Mouse (Mus musculus): Measurements from ENCODE around the gene Dlg2. TPM values are rescaled to one million over a fixed set of nuclear protein-coding genes. Genes with fewer than 3 reads are reported as not detected.

Dlg2 gene
- total RNA-seq, 2 experiments from 2014 or later, result 40.3 to 65.7 TPM

GRCm38 (mm10) chr7:91262998-91263397, 786.5 kb downstream of the Dlg2 start:
- no peak for DNase-seq

DNA sequence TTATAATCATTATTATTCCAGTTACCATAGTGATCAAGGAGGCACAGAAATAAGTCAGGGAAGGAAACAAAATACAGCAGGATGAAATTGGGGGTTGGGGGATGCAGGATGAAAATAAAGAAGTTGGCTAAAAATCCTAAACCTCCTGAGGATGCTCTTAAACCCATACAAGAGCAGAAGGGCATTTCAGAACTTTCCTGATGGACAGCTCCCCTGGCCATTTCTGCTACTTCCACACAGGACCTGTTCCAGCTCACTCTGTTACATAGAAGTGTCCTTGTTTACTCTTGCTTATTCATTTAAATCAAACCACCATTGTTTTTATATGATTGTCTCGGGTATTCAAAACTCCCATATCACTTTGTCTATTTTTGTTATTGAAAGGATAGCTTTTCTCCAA, 791.3 kb downstream of the Dlg2 start:
- peak; percentile 68 for DNase-seq

GRCm38 (mm10) chr7:91284167-91284566, 807.7 kb downstream of the Dlg2 start:
- no peak for DNase-seq

DNA sequence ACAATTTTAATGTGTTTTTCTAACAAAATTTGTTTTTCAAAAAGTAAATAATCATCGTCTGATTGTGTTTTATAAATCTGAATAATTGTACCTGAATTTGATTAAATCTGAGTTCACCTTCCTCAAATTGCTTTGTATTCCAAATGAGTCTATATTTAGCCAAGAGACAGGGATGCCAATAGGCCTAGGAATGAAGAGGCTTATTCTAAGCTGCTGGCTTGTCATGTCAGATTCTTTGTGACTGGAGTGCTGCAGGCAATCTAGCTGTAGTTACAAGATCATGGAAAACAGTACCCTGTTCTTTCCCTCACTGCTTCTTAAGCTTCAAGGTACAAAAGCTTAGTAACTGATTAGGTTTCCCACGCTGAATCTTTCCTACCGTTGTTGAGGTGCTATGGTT, 811.9 kb downstream of the Dlg2 start:
- DNase-seq, result no peak

DNA sequence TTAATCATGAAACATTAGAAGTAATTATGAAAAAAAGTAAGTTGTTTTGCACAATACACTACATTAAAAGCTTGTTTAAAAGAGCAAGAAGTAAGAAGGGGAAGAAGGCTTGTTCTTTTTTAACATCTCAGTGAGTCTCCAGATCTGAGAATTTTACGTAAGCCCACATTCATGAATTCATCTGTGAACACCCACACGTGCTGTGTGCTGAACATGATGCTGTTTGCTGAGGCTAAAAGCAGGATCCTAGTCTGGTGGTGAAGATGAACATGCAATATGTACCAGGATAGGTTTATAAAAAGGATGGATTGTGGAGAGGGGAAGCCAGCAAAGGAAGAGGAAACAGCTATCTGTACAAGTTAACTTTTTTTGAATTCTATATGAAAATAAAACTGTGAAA, 819.7 kb downstream of the Dlg2 start:
- no peak for DNase-seq

GRCm38 (mm10) chr7:91311177-91311576, 834.7 kb downstream of the Dlg2 start:
- no peak for DNase-seq

DNA sequence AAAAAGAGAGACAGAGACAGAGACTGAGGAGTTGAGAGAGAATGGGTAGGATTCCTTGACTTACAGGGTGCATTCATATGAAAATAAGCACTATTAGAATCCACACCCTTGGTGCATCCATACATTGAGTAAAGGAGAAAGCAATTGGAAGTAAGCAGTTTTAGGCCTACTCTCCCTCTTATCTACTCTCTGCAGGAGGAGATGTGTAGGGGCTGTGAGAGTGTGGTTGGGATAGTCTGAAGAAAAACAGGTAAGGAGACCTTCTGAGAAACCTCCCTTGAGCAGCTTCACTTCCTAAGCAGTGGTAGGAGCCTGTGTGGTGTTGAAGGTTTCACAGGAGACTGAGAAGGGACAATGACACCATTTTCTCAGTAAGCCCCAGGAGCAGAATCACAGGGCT, 868.6 kb downstream of the Dlg2 start:
- DNase-seq, result no peak

GRCm38 (mm10) chr7:91369821-91370321, 893.4 kb downstream of the Dlg2 start:
- DNase-seq, result no peak

GRCm38 (mm10) chr7:91382281-91382680, 905.8 kb downstream of the Dlg2 start:
- DNase-seq, result no peak

DNA sequence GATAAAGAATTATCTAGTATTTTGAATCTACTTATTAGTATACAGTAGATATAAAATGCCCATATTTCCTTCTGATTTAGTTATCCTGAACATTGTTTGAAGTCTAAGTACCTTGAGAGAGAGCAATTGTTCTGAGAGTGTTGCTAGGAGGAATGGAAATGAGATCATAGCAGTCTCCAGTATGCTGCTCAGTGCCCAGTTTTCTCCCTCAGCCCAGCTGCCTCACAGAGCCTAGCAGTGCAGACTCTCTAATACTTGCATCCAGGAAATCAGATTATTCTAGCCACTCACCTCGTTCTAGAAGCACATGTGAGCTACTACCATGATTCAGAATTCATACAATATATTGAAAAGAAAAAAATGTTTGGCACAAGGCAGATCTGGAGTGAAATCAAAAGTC, 907.4 kb downstream of the Dlg2 start:
- DNase-seq, result no peak

GRCm38 (mm10) chr7:91389272-91389671, 912.8 kb downstream of the Dlg2 start:
- DNase-seq, result no peak

GRCm38 (mm10) chr7:91397827-91398226, 921.4 kb downstream of the Dlg2 start:
- no peak for DNase-seq

DNA sequence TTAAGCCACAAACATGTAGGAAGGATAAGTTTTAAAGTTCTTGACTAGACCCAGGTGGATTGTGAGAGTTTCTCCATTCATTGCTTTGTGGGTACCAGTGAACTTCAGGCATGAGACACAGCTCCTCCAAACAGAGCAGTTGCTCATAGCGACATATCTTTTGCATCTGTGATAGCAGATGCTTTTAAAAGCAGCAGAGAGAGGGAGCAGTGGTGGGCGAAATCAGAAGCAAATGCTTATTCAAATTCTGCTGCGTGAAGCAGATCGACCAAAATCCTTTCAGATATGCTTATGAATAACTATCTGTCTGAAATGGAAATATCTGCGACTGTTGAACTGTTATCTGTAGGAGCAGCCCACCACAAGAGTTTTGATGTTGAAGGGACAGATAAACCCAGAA, 935.6 kb downstream of the Dlg2 start:
- no peak for DNase-seq

DNA sequence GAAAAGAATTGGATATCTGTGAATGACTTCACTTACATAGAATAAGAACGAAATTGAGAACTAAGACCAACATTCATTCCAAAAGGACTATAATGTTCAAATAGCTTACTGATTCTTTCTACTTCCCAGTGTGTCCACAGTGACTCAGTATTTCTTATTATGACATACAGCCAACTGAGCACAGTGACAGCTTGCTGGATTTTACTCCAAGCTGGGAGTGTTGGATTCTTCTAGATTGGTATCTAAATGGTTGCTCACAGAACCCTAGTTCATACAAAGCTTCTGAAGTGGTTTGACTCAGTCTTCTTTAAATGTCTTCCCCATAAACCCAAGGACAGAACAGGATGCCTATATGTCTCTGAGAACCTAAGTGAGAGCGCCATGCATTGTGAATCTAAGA, 937.7 kb downstream of the Dlg2 start:
- no peak for DNase-seq

GRCm38 (mm10) chr7:91414749-91415148, 938.3 kb downstream of the Dlg2 start:
- no peak for DNase-seq

- no peak for DNase-seq
Observed at GRCm38 (mm10) chr7:91420215-91420614, 943.7 kb downstream of the Dlg2 start.

- DNase-seq, result no peak
Observed at GRCm38 (mm10) chr7:91423784-91424183, 947.3 kb downstream of the Dlg2 start.

DNA sequence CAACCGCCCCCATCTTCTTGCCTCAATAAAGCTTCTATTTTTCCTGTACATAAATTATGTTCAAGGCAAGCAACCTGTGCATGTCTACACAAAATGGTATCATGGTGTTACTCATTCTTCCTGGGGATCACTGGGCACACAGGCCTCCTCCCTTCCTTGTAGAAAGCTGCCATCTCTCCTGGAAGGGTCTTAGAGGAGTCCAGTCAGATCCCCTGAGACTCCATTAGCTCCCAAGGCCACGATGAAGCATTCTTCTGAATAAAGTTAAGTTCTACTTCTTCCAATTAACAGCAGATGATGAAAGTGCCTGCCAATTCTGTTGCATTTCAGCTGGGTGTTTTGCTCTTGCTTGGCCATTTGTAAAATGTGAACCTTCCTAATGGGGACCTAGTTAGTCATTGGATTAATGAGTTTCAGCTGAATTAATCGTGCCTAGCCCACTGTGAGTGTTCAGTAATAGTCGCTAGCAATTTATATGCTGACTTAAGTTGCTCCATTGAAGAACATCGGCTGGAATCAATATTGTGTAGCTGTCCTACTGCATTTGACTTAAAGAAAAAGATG, 953.3 kb downstream of the Dlg2 start:
- no peak for DNase-seq

GRCm38 (mm10) chr7:91431594-91432240, 955.2 kb downstream of the Dlg2 start:
- DNase-seq, result peak; percentile 61

DNA sequence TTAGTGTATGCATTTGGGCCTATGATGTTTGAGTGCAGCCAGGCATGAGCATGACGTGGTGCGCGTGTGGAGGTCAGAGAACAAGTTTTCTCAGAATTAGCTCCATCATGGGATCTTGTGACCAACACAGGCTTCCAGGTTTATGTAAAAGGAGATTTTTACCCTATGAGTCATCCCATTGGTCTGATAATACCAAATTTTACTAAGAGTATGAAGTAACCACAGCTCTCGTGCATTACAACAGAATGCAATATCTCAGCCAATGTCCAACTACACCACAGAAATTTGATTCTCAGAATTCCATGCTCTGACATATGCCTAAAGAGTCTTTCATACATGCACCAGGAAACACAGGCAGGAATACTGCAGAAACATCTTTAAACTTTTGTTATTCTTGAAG, 956.1 kb downstream of the Dlg2 start:
- no peak for DNase-seq

GRCm38 (mm10) chr7:91434739-91435138, 958.3 kb downstream of the Dlg2 start:
- no peak for DNase-seq

DNA sequence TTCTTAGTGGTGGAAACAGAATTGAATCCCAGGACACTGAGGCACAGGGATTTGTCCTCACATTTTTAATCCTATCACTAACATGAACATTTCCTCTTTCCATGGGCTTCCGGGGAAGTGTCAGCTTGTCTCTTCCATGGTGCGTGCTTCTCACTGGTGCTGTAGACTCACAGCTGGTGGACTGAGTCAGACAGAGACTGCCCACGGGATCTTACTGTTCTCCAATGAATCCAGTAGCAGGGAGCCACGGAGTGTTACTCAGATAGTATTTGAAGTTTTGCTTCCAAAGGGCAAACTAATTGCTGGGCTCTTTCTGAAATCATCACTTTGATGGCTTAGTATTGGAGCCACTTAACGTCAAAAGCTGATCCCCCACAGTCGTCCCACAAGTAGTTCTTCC, 963.9 kb downstream of the Dlg2 start:
- no peak for DNase-seq

- DNase-seq, result no peak
Observed at GRCm38 (mm10) chr7:91442447-91443376, 966.2 kb downstream of the Dlg2 start.

All from adrenal gland, postnatal 10 days (tissue).